Mouse (Mus musculus) right cerebral cortex, adult 18-20 months (tissue): ENCODE data around the gene Aak1.
"Not testable (repeated sequence)": the region's sequence is repeated elsewhere in the genome, so short reads cannot be mapped to it uniquely, and the experiment has no call there.

Source experiments
- DNase-seq: peaks from one replicate; pipeline ENCODE4 v3.0.0; 2022; ENCODE audit warnings: mixed read lengths

Gene Aak1

GRCm38 (mm10) chr6:86978156-86978908 is 129.0 kb downstream of the Aak1 start:
- no peak for DNase-seq

- no peak for DNase-seq
Measured at GRCm38 (mm10) chr6:86978909-86979265, 129.6 kb downstream of the Aak1 start.

GRCm38 (mm10) chr6:86981206-86981605 is 131.9 kb downstream of the Aak1 start:
- DNase-seq, result no peak

GRCm38 (mm10) chr6:86985314-86986106 is 136.2 kb downstream of the Aak1 start:
- no peak for DNase-seq

- no peak for DNase-seq
Measured at GRCm38 (mm10) chr6:86989576-86989975, 140.3 kb downstream of the Aak1 start.

GRCm38 (mm10) chr6:86991041-86991440 is 141.7 kb downstream of the Aak1 start:
- no peak for DNase-seq

GRCm38 (mm10) chr6:86992349-86992748 is 143.0 kb downstream of the Aak1 start:
- no peak for DNase-seq

GRCm38 (mm10) chr6:86994254-86994653 is 144.9 kb downstream of the Aak1 start:
- DNase-seq, result no peak

GRCm38 (mm10) chr6:86996629-86997307 is 147.5 kb downstream of the Aak1 start:
- DNase-seq, result peak; percentile 29

- DNase-seq, result no peak
Measured at GRCm38 (mm10) chr6:86997360-86997759, 148.0 kb downstream of the Aak1 start.

GRCm38 (mm10) chr6:87001995-87002394 is 152.7 kb downstream of the Aak1 start:
- no peak for DNase-seq

GRCm38 (mm10) chr6:87002521-87003055 is 153.3 kb downstream of the Aak1 start:
- peak; percentile 85 for DNase-seq

GRCm38 (mm10) chr6:87004099-87004498 is 154.8 kb downstream of the Aak1 start:
- no peak for DNase-seq

- DNase-seq, result no peak
Measured at GRCm38 (mm10) chr6:87005577-87005976, 156.3 kb downstream of the Aak1 start.

GRCm38 (mm10) chr6:87008887-87009286 is 159.6 kb downstream of the Aak1 start, which contains the start of gene Nfu1:
Gene Nfu1 (plus strand): TSS chr6:87009236.
- DNase-seq, result no peak

GRCm38 (mm10) chr6:87009692-87010328 is 160.5 kb downstream of the Aak1 start:
- DNase-seq, result peak; percentile 95

GRCm38 (mm10) chr6:87016916-87017315 is 167.6 kb downstream of the Aak1 start:
- peak; percentile 36 for DNase-seq

- DNase-seq, result no peak
Measured at GRCm38 (mm10) chr6:87018874-87019273, 169.6 kb downstream of the Aak1 start.

- DNase-seq, result no peak
Measured at GRCm38 (mm10) chr6:87021791-87022190, 172.5 kb downstream of the Aak1 start.

- DNase-seq, result no peak
Measured at GRCm38 (mm10) chr6:87026980-87027379, 177.7 kb downstream of the Aak1 start.

GRCm38 (mm10) chr6:87028881-87029280 is 179.6 kb downstream of the Aak1 start:
- DNase-seq, result no peak

- DNase-seq, result not testable (repeated sequence)
Measured at GRCm38 (mm10) chr6:87031310-87031709, 182.0 kb downstream of the Aak1 start.

- no peak for DNase-seq
Measured at GRCm38 (mm10) chr6:87032401-87032800, 183.1 kb downstream of the Aak1 start.
